Mouse (Mus musculus) kidney, adult 2 months (tissue): Measurements from ENCODE around the gene Gm40193. TPM values are rescaled to one million over a fixed set of nuclear protein-coding genes. Genes with fewer than 3 reads are reported as not detected.
"Not testable (repeated sequence)": the region's sequence is repeated elsewhere in the genome, so short reads cannot be mapped to it uniquely, and the experiment has no call there.

Source experiments
- DNase-seq: peaks from one replicate; pipeline ENCODE4 v3.0.0; 2021
- H3K27ac ChIP-seq: fragments of 200-500 bp; 2 replicates; pipeline ENCODE4 v1.5.1; 2012; ENCODE audit warnings: low read depth, low read length, control low read depth, inconsistent platforms; ENCODE audit not compliant: insufficient read depth
- H3K27me3 ChIP-seq: fragments of 200-500 bp; replicated peaks from 2 replicates; pipeline ENCODE4 v1.6.1; 2012; ENCODE audit warnings: mild to moderate bottlenecking, moderate library complexity, low read length, inconsistent platforms; ENCODE audit not compliant: control insufficient read depth, insufficient read depth
- H3K36me3 ChIP-seq: fragments of 200-500 bp; 2 replicates; pipeline ENCODE4 v1.6.1; 2012; ENCODE audit warnings: mild to moderate bottlenecking, moderate library complexity, low read length, inconsistent platforms; ENCODE audit not compliant: control insufficient read depth, insufficient read depth
- H3K4me1 ChIP-seq: fragments of 200-500 bp; 2 replicates; pipeline ENCODE4 v1.6.1; 2011; ENCODE audit warnings: low read length; ENCODE audit not compliant: control insufficient read depth, insufficient read depth
- H3K4me3 ChIP-seq: fragments of 200-500 bp; 2 replicates; pipeline ENCODE4 v1.5.1; 2011; ENCODE audit warnings: mild to moderate bottlenecking, low read depth, low read length, control low read depth; ENCODE audit not compliant: insufficient read depth
- CTCF ChIP-seq: fragments of 200-500 bp; conservative IDR thresholded peaks from 2 replicates; pipeline ENCODE4 v1.5.1; 2011; ENCODE audit warnings: low read depth, mild to moderate bottlenecking, control low read depth, low read length, moderate library complexity, mixed read lengths; ENCODE audit not compliant: insufficient read depth, insufficient read length
- POLR2A ChIP-seq: fragments of 200-500 bp; IDR thresholded peaks from one replicate; pipeline ENCODE4 v1.6.1; 2011; ENCODE audit warnings: low read depth, low read length, control low read depth
- WGBS: fragments of 180-500 bp; shearing (Covaris S2); methylation state at CpG from one replicate; pipeline ENCODE4 v1.1.7; 2018; 5-methylcytosine and 5-hydroxymethylcytosine counted together
- polyA plus RNA-seq: library from polyadenylated mRNA; depleted of rRNA; stranded (reverse); fragments of >200 nt; gene quantifications from 2 replicates; pipeline ENCODE4 v1.2.3, GENCODE M21; 2012

Gm40193 gene
- polyA plus RNA-seq, 1 experiment: not detected

DNA sequence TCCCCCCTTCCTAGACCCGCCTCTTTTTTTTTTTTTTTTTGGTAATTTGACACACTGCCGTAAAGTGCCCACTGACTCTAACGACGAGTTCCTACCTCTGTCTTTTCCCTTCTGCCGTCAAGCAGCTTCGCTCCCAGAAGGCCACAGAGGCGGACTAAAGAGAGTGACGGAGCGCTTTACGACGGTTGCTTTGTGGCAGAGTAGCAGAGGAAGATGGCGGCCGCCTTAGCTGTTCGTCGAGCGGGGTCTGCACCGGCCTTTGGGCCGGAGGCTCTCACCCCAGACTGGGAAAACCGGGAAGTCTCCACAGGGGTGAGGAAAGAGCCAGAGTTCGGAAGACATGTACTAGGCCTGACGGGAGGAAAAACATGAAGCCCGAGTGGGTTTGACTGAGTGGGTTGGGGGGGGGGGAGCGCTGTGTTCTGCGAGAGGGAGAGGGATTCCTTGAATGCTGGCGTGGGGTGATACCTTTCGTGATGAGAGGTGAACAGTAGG, 7.5 kb downstream of the Gm40193 start, which contains the start of gene Psmb6:
Psmb6 (plus strand) TSS at position 184 of the 495 bp plus-strand sequence.
- Histone ChIP-seq H3K4me3 (peak within 1 kb of the TSS; percentile 73), H3K4me1 (peaks cover 6% of the 10 kb centered on the region; the same call in 1 of the 2 replicates), H3K36me3 (no peaks in the 10 kb centered on the region), H3K27ac (no peak within 1 kb of the TSS), H3K27me3 (no peaks in the 10 kb centered on the region)
- WGBS: 1% methylated on average over 26 of the region's 26 CpGs
- TF ChIP-seq POLR2A (peak; percentile 67), CTCF (no peak)
- DNase-seq: peak; percentile 98

- 4% methylated on average over 8 of the region's 8 CpGs for WGBS
- H3K4me3 ChIP-seq: no peak overlapping the region
- TF ChIP-seq POLR2A: no peak
- DNase-seq: no peak
- H3K36me3 ChIP-seq: no peaks in the 10 kb centered on the region
- H3K4me1 ChIP-seq: peaks cover 6% of the 10 kb centered on the region; the same call in 1 of the 2 replicates
- no peak overlapping the region for H3K27ac ChIP-seq
- no peaks in the 10 kb centered on the region for H3K27me3 ChIP-seq
Observed at GRCm38 (mm10) chr11:70524782-70525181, 8.0 kb downstream of the Gm40193 start.

DNA sequence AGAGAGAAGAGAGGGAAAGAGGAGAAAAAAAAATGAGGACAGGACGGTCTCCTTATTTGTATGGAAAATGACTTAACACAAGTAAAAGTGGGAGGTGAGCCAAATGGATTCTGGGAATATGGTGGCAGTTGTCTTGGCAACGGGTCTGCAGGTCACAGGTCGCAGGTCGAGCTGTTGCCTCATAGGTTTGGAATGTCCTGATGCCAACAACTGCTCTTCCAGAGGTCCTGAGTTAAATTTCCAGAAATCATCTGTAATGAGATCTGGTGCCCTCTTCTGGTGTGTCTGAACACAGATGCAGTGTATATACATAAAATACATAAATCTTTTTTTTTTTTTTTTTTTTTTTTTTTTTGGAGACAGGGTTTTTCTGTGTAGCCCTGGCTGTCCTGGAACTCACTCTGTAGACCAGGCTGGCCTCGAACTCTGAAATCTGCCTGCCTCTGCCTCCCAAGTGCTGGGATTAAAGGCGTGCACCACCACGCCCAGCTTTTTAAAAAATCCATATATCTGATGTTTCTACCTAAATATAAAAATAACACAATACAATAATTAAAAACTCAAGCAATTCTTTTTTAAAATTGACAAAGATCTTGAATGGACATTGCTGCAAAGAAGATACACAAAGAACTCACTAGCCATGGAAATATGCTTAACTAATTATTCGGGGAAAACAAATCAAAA, 9.3 kb downstream of the Gm40193 start:
- 84% methylated on average over 8 of the region's 8 CpGs for WGBS
- DNase-seq: peak; percentile 56
- H3K4me3 ChIP-seq: not testable (repeated sequence)

GRCm38 (mm10) chr11:70520178-70520769, 12.5 kb downstream of the Gm40193 start:
- peak; percentile 35 for DNase-seq
- Histone ChIP-seq H3K4me1 (no peaks in the 10 kb centered on the region), H3K4me3 (peak overlapping the region; percentile 39), H3K36me3 (no peaks in the 10 kb centered on the region), H3K27ac (no peak overlapping the region), H3K27me3 (no peaks in the 10 kb centered on the region)
- TF ChIP-seq POLR2A: no peak
- TF ChIP-seq CTCF: 0 out of 2 replicates have a peak, but pooled peaks have one; percentile 17
- 21% methylated on average over 41 of the region's 41 CpGs for WGBS

More for the DNA sequence above, 9.3 kb downstream of the Gm40193 start:
- not testable (repeated sequence) for H3K27me3 ChIP-seq, H3K4me1 ChIP-seq, H3K36me3 ChIP-seq, H3K27ac ChIP-seq

- H3K4me1 ChIP-seq: no peaks in the 10 kb centered on the region
- H3K36me3 ChIP-seq: no peaks in the 10 kb centered on the region
- WGBS: 80% methylated on average over 10 of the region's 10 CpGs
- H3K27me3 ChIP-seq: no peaks in the 10 kb centered on the region
- no peak for DNase-seq
- H3K4me3 ChIP-seq: peak within 1 kb of the TSS; percentile 39
- H3K27ac ChIP-seq: no peak within 1 kb of the TSS
- TF ChIP-seq POLR2A (no peak), CTCF (no peak)
Observed at GRCm38 (mm10) chr11:70518923-70519322, 13.8 kb downstream of the Gm40193 start, which contains the start of gene Gltpd2. Gltpd2 (plus strand) TSS chr11:70519196.

- TF ChIP-seq POLR2A (no peak), CTCF (no peak)
- H3K27ac ChIP-seq: no peak overlapping the region
- no peak overlapping the region for H3K4me3 ChIP-seq
- H3K27me3 ChIP-seq: no peaks in the 10 kb centered on the region
- DNase-seq: no peak
- H3K4me1 ChIP-seq: no peaks in the 10 kb centered on the region
- 74% methylated on average over 1 of the region's 1 CpGs for WGBS
- H3K36me3 ChIP-seq: no peaks in the 10 kb centered on the region
Observed at GRCm38 (mm10) chr11:70518436-70518835, 14.3 kb downstream of the Gm40193 start.

- WGBS: 14% methylated on average over 2 of the region's 2 CpGs
- DNase-seq: peak; percentile 64
Observed at GRCm38 (mm10) chr11:70516352-70516751, 16.4 kb downstream of the Gm40193 start.

More at GRCm38 (mm10) chr11:70516352-70516751, 16.4 kb downstream of the Gm40193 start:
- TF ChIP-seq POLR2A (no peak), CTCF (peak; percentile 34)
- Histone ChIP-seq H3K36me3 (no peaks in the 10 kb centered on the region), H3K4me1 (no peaks in the 10 kb centered on the region), H3K27ac (no peak overlapping the region), H3K4me3 (no peak overlapping the region), H3K27me3 (no peaks in the 10 kb centered on the region)
